Mouse (Mus musculus) ES-Bruce4 (cell line): ENCODE results near the gene Eno2. TPM values are rescaled to one million over a fixed set of nuclear protein-coding genes. Genes with fewer than 3 reads are reported as not detected.
A peak's percentile ranks its signal among the peaks of the same experiment; 100 is the strongest.

Source experiments
- H3K27ac ChIP-seq: 2 replicates; pipeline ENCODE4 v1.5.1; 2012; ENCODE audit warnings: low read length, inconsistent platforms; ENCODE audit not compliant: insufficient read depth
- H3K27me3 ChIP-seq: 2 replicates; pipeline ENCODE4 v1.6.1; 2012; ENCODE audit warnings: mild to moderate bottlenecking, low read length, inconsistent platforms; ENCODE audit not compliant: control insufficient read depth, poor library complexity, insufficient read depth, severe bottlenecking
- H3K36me3 ChIP-seq: 2 replicates; pipeline ENCODE4 v1.6.1; 2012; ENCODE audit warnings: inconsistent platforms, mild to moderate bottlenecking, low read length, moderate library complexity; ENCODE audit not compliant: control insufficient read depth, poor library complexity, insufficient read depth, severe bottlenecking
- H3K4me1 ChIP-seq: one replicate; pipeline ENCODE4 v1.8.1; 2011; ENCODE audit warnings: low read length; ENCODE audit not compliant: control insufficient read depth, insufficient read depth
- H3K4me3 ChIP-seq: 2 replicates; pipeline ENCODE4 v1.5.1; 2011; ENCODE audit warnings: low read depth, mild to moderate bottlenecking, low read length
- H3K9ac ChIP-seq: 2 replicates; pipeline ENCODE4 v1.6.1; 2012; ENCODE audit warnings: low read depth, mild to moderate bottlenecking, inconsistent platforms; ENCODE audit not compliant: poor library complexity, severe bottlenecking
- H3K9me3 ChIP-seq: replicated peaks from 2 replicates; pipeline ENCODE4 v1.6.1; 2012; ENCODE audit warnings: mild to moderate bottlenecking, low read length, inconsistent platforms; ENCODE audit not compliant: control insufficient read depth, poor library complexity, insufficient read depth, severe bottlenecking
- CTCF ChIP-seq: IDR thresholded peaks from one replicate; pipeline ENCODE4 v1.8.1; 2011; ENCODE audit warnings: low read depth, low read length
- EP300 ChIP-seq: IDR thresholded peaks from 2 replicates; pipeline ENCODE4 v1.6.1; 2011; ENCODE audit warnings: low read depth, low read length; ENCODE audit not compliant: insufficient read depth
- POLR2A ChIP-seq: IDR thresholded peaks from one replicate; pipeline ENCODE4 v1.8.1; 2011; ENCODE audit warnings: low read length; ENCODE audit not compliant: insufficient read depth
- polyA plus RNA-seq: library from polyadenylated mRNA; stranded (reverse); fragments of >200 nt; gene quantifications from 2 replicates; pipeline ENCODE4 v1.2.4, GENCODE M21; 2011; ENCODE audit warnings: low read depth; ENCODE audit not compliant: missing spikeins, insufficient read depth, insufficient read length

Eno2 gene
- polyA plus RNA-seq, result 7.4 and 8.3 TPM in 2 replicates

- H3K9me3 ChIP-seq, result no peaks in the 10 kb centered on the region
- peak within 1 kb of the TSS; percentile 75 for H3K4me3 ChIP-seq
- no peak for TF ChIP-seq CTCF
- TF ChIP-seq EP300, result no peak
- no peak for TF ChIP-seq POLR2A
- H3K27ac ChIP-seq, result no peak within 1 kb of the TSS
- peaks cover 2% of the 10 kb centered on the region for H3K4me1 ChIP-seq
- peak within 1 kb of the TSS; percentile 43 for H3K9ac ChIP-seq
- no peaks in the 10 kb centered on the region for H3K27me3 ChIP-seq
- H3K36me3 ChIP-seq, result no peaks in the 10 kb centered on the region
These were observed at the start of gene Eno2 for GRCm38 (mm10) chr6:124769101-124769765. TSS of gene Eno2 (minus strand) at chr6:124769673.

GRCm38 (mm10) chr6:124817971-124818370 is 48.5 kb upstream of the Eno2 start:
- Histone ChIP-seq H3K27ac (no peak overlapping the region), H3K27me3 (no peaks in the 10 kb centered on the region), H3K4me1 (no peaks in the 10 kb centered on the region), H3K4me3 (no peak overlapping the region), H3K36me3 (peaks cover 38% of the 10 kb centered on the region), H3K9ac (no peak overlapping the region), H3K9me3 (no peaks in the 10 kb centered on the region)
- TF ChIP-seq CTCF, result no peak
- no peak for TF ChIP-seq POLR2A
- no peak for TF ChIP-seq EP300

- peaks cover 34% of the 10 kb centered on the region for H3K36me3 ChIP-seq
- no peak overlapping the region for H3K27ac ChIP-seq
- H3K4me3 ChIP-seq, result no peak overlapping the region
- H3K9ac ChIP-seq, result no peak overlapping the region
- H3K4me1 ChIP-seq, result no peaks in the 10 kb centered on the region
- TF ChIP-seq EP300 (no peak), CTCF (no peak), POLR2A (no peak)
- H3K9me3 ChIP-seq, result no peaks in the 10 kb centered on the region
- no peaks in the 10 kb centered on the region for H3K27me3 ChIP-seq
These were observed 48.1 kb upstream of the Eno2 start for GRCm38 (mm10) chr6:124817563-124817962.

- no peaks in the 10 kb centered on the region for H3K4me1 ChIP-seq
- TF ChIP-seq POLR2A, result no peak
- TF ChIP-seq EP300, result no peak
- TF ChIP-seq CTCF, result no peak
- peaks cover 31% of the 10 kb centered on the region for H3K36me3 ChIP-seq
- H3K9me3 ChIP-seq, result no peaks in the 10 kb centered on the region
- no peak overlapping the region for H3K4me3 ChIP-seq
- H3K27me3 ChIP-seq, result no peaks in the 10 kb centered on the region
- H3K27ac ChIP-seq, result no peak overlapping the region
- no peak overlapping the region for H3K9ac ChIP-seq
These were observed 47.7 kb upstream of the Eno2 start for GRCm38 (mm10) chr6:124817125-124817524.

- peaks cover 30% of the 10 kb centered on the region for H3K36me3 ChIP-seq
These were observed 47.1 kb upstream of the Eno2 start for GRCm38 (mm10) chr6:124816611-124817010.

GRCm38 (mm10) chr6:124814858-124815774 is 45.6 kb upstream of the Eno2 start:
- TF ChIP-seq EP300, result no peak
- no peak for TF ChIP-seq POLR2A
- TF ChIP-seq CTCF, result no peak
- Histone ChIP-seq H3K9ac (no peak overlapping the region), H3K9me3 (no peaks in the 10 kb centered on the region), H3K36me3 (peaks cover 20% of the 10 kb centered on the region), H3K27ac (no peak overlapping the region), H3K4me1 (no peaks in the 10 kb centered on the region), H3K27me3 (no peaks in the 10 kb centered on the region), H3K4me3 (no peak overlapping the region)

More at GRCm38 (mm10) chr6:124816611-124817010, 47.1 kb upstream of the Eno2 start:
- H3K27me3 ChIP-seq, result no peaks in the 10 kb centered on the region
- H3K27ac ChIP-seq, result no peak overlapping the region
- no peaks in the 10 kb centered on the region for H3K9me3 ChIP-seq
- H3K4me1 ChIP-seq, result no peaks in the 10 kb centered on the region
- H3K4me3 ChIP-seq, result no peak overlapping the region
- TF ChIP-seq EP300, result no peak
- TF ChIP-seq CTCF, result no peak
- H3K9ac ChIP-seq, result no peak overlapping the region
